Mouse (Mus musculus) MEL (cell line): Measurements from ENCODE around the gene Sar1a.

Experiments
- CTCF ChIP-seq, 3 experiments: IDR thresholded peaks in 2 of 3; conservative IDR thresholded peaks in 1 of 3; 2 replicates each; pipeline ENCODE4 v1.5.1; 2011 to 2012; ENCODE audit warnings: low read length in 3 of 3, low read depth in 2 of 3, mild to moderate bottlenecking in 2 of 3, improper control_type of control experiment in 1 of 3, inconsistent platforms in 1 of 3, mixed read lengths in 1 of 3, moderate library complexity in 1 of 3; ENCODE audit not compliant: control insufficient read depth in 1 of 3, insufficient read depth in 1 of 3, poor library complexity in 1 of 3, severe bottlenecking in 1 of 3
- ELF1 ChIP-seq: IDR thresholded peaks from 2 replicates; pipeline ENCODE4 v1.6.1; 2014; ENCODE audit warnings: low read depth, mild to moderate bottlenecking, inconsistent platforms, low read length, improper control_type of control experiment, moderate library complexity
- EP300 ChIP-seq, 2 experiments: IDR thresholded peaks; 2 replicates each; pipeline ENCODE4 v1.6.1; 2011; ENCODE audit warnings: improper control_type of control experiment in 2 of 2, low read length in 2 of 2, low read depth in 1 of 2, mild to moderate bottlenecking in 1 of 2
- HCFC1 ChIP-seq: IDR thresholded peaks from 2 replicates; pipeline ENCODE4 v1.6.1; 2012; ENCODE audit warnings: low read depth, mild to moderate bottlenecking, inconsistent platforms, low read length, improper control_type of control experiment, moderate library complexity
- MYC ChIP-seq: IDR thresholded peaks from 2 replicates; pipeline ENCODE4 v1.6.1; 2011; ENCODE audit warnings: low read depth, mild to moderate bottlenecking, low read length, improper control_type of control experiment, moderate library complexity
- POLR2A ChIP-seq, 2 experiments: IDR thresholded peaks; 2 replicates each; pipeline ENCODE4 v1.6.1; 2011 to 2012; ENCODE audit warnings: low read length in 2 of 2, mild to moderate bottlenecking in 2 of 2, control low read depth in 1 of 2, improper control_type of control experiment in 1 of 2, low read depth in 1 of 2, moderate library complexity in 1 of 2; ENCODE audit not compliant: control insufficient read depth in 1 of 2, insufficient read depth in 1 of 2, poor library complexity in 1 of 2
- SIN3A ChIP-seq: IDR thresholded peaks from 2 replicates; pipeline ENCODE4 v1.6.1; 2012; ENCODE audit warnings: low read length, improper control_type of control experiment, inconsistent platforms
- USF1 ChIP-seq: IDR thresholded peaks from 2 replicates; pipeline ENCODE4 v1.6.1; 2014; ENCODE audit warnings: low read depth, mild to moderate bottlenecking, inconsistent platforms, low read length, improper control_type of control experiment, moderate library complexity
- ZC3H11A ChIP-seq: IDR thresholded peaks from 2 replicates; pipeline ENCODE4 v1.6.1; 2012; ENCODE audit warnings: low read depth, mild to moderate bottlenecking, inconsistent platforms, low read length, improper control_type of control experiment
- ZNF384 ChIP-seq: IDR thresholded peaks from 2 replicates; pipeline ENCODE4 v1.6.1; 2012; ENCODE audit warnings: low read depth, mild to moderate bottlenecking, inconsistent platforms, low read length, improper control_type of control experiment

GRCm38 (mm10) chr10:61693563-61693962, 13.5 kb downstream of the Sar1a start:
- TF ChIP-seq USF1, result no peak
- TF ChIP-seq ELF1, result no peak
- TF ChIP-seq POLR2A (IDR thresholded peaks at IDR 0.05; ENCODE audit: control insufficient read depth in 1 of 2, insufficient read depth in 1 of 2, low read depth in 1 of 2, low read length in 2 of 2, poor library complexity in 1 of 2), result no peak
- no peak for TF ChIP-seq ZC3H11A
- TF ChIP-seq EP300 (IDR thresholded peaks at IDR 0.05; ENCODE audit: low read depth in 1 of 2, low read length in 2 of 2), result no peak
- no peak for TF ChIP-seq CTCF (IDR thresholded peaks at IDR 0.05 in 2 of 3, conservative IDR thresholded peaks at IDR 0.05 in 1 of 3; ENCODE audit: control insufficient read depth in 1 of 3, insufficient read depth in 1 of 3, low read depth in 2 of 3, low read length in 3 of 3, poor library complexity in 1 of 3, severe bottlenecking in 1 of 3)
- TF ChIP-seq ZNF384, result no peak
- TF ChIP-seq SIN3A, result no peak
- no peak for TF ChIP-seq HCFC1
- TF ChIP-seq MYC, result no peak
